Mouse (Mus musculus) forebrain, embryonic 15.5 days (tissue): ENCODE measurements around the gene AC153137.1. TPM values are rescaled to one million over a fixed set of nuclear protein-coding genes. Genes with fewer than 3 reads are reported as not detected.
"Not testable (repeated sequence)": the region's sequence is repeated elsewhere in the genome, so short reads cannot be mapped to it uniquely, and the experiment has no call there.

Source experiments
- ATAC-seq: fragments of 200-750 bp; cut with Nextera tagmentation; replicated peaks from 2 replicates; pipeline ENCODE4 v1.8.0; 2017; ENCODE audit warnings: mild to moderate bottlenecking, moderate TSS enrichment, moderate library complexity
- H3K27ac ChIP-seq: fragments of 300-500 bp; sonication (generic); replicated peaks from 2 replicates; pipeline ENCODE4 v1.5.1; 2015; ENCODE audit warnings: mild to moderate bottlenecking, inconsistent platforms
- H3K27me3 ChIP-seq: fragments of 300-500 bp; sonication (generic); 2 replicates; pipeline ENCODE4 v1.6.1; 2015; ENCODE audit warnings: inconsistent platforms
- H3K36me3 ChIP-seq: fragments of 300-500 bp; sonication (generic); 2 replicates; pipeline ENCODE4 v1.6.1; 2015; ENCODE audit warnings: mild to moderate bottlenecking, inconsistent platforms
- H3K4me1 ChIP-seq: fragments of 300-500 bp; sonication (generic); 2 replicates; pipeline ENCODE4 v1.6.1; 2015; ENCODE audit warnings: inconsistent platforms
- H3K4me2 ChIP-seq: fragments of 300-500 bp; sonication (generic); replicated peaks from 2 replicates; pipeline ENCODE4 v1.6.1; 2015; ENCODE audit warnings: mild to moderate bottlenecking, inconsistent platforms
- H3K4me3 ChIP-seq: fragments of 300-500 bp; sonication (generic); 2 replicates; pipeline ENCODE4 v1.5.1; 2015; ENCODE audit warnings: mild to moderate bottlenecking, inconsistent platforms
- H3K9ac ChIP-seq: fragments of 300-500 bp; sonication (generic); replicated peaks from 2 replicates; pipeline ENCODE4 v1.6.1; 2015; ENCODE audit warnings: mild to moderate bottlenecking, inconsistent platforms
- H3K9me3 ChIP-seq: fragments of 300-500 bp; sonication (generic); 2 replicates; pipeline ENCODE4 v1.6.1; 2016; ENCODE audit warnings: inconsistent platforms
- WGBS: fragments of 180-500 bp; shearing (Covaris S2); methylation state at CpG from one replicate; pipeline ENCODE4 v1.1.7; 2015; ENCODE audit warnings: mixed read lengths; 5-methylcytosine and 5-hydroxymethylcytosine counted together
- polyA plus RNA-seq: library from polyadenylated mRNA; unstranded; fragments of >200 nt; fragmentation: Nextera tagmentation; extraction: Ambion mirVana; gene quantifications from 2 replicates; pipeline ENCODE4 v1.2.1, GENCODE M21; 2015

AC153137.1 gene
- not detected in 2 replicates for polyA plus RNA-seq

GRCm38 (mm10) chr1:30977868-30978267 lies at the start of gene AC153137.1:
Gene AC153137.1, minus strand, starts transcription at chr1:30977968.
- not testable (repeated sequence) for H3K4me2 ChIP-seq, H3K36me3 ChIP-seq, H3K4me3 ChIP-seq, H3K27me3 ChIP-seq, H3K9me3 ChIP-seq, H3K9ac ChIP-seq, ATAC-seq, H3K4me1 ChIP-seq, H3K27ac ChIP-seq
- 90% methylated on average over 6 of the region's 6 CpGs for WGBS

- H3K4me3 ChIP-seq, result no peak overlapping the region
- H3K9me3 ChIP-seq, result no peaks in the 10 kb centered on the region
- H3K27ac ChIP-seq, result no peak overlapping the region
- no peaks in the 10 kb centered on the region for H3K36me3 ChIP-seq
- H3K9ac ChIP-seq, result no peak overlapping the region
- no peaks in the 10 kb centered on the region for H3K4me1 ChIP-seq
- H3K27me3 ChIP-seq, result no peaks in the 10 kb centered on the region
- ATAC-seq, result no peak
- H3K4me2 ChIP-seq, result no peak overlapping the region
These were observed 45.4 kb upstream of the AC153137.1 start for GRCm38 (mm10) chr1:31023173-31023572.

- Histone ChIP-seq H3K4me1 (no peaks in the 10 kb centered on the region), H3K4me3 (no peak overlapping the region), H3K4me2 (no peak overlapping the region), H3K9me3 (no peaks in the 10 kb centered on the region), H3K27me3 (no peaks in the 10 kb centered on the region), H3K27ac (no peak overlapping the region), H3K9ac (no peak overlapping the region), H3K36me3 (no peaks in the 10 kb centered on the region)
- ATAC-seq, result no peak
- WGBS, result 87% methylated on average over 6 of the region's 6 CpGs
These were observed 41.5 kb upstream of the AC153137.1 start for GRCm38 (mm10) chr1:31019283-31019682.

GRCm38 (mm10) chr1:31017377-31017776 lies 39.6 kb upstream of the AC153137.1 start:
- Histone ChIP-seq H3K4me3 (no peak overlapping the region), H3K4me1 (no peaks in the 10 kb centered on the region), H3K9me3 (no peaks in the 10 kb centered on the region), H3K9ac (no peak overlapping the region), H3K4me2 (no peak overlapping the region), H3K36me3 (no peaks in the 10 kb centered on the region), H3K27me3 (no peaks in the 10 kb centered on the region), H3K27ac (no peak overlapping the region)
- WGBS, result 78% methylated on average over 5 of the region's 5 CpGs
- ATAC-seq, result no peak

- H3K4me1 ChIP-seq, result no peaks in the 10 kb centered on the region
- no peaks in the 10 kb centered on the region for H3K27me3 ChIP-seq
- H3K9me3 ChIP-seq, result no peaks in the 10 kb centered on the region
- H3K27ac ChIP-seq, result no peak overlapping the region
- no peak for ATAC-seq
- no peak overlapping the region for H3K9ac ChIP-seq
- H3K4me2 ChIP-seq, result no peak overlapping the region
- WGBS, result 89% methylated on average over 6 of the region's 6 CpGs
- H3K36me3 ChIP-seq, result no peaks in the 10 kb centered on the region
- no peak overlapping the region for H3K4me3 ChIP-seq
These were observed 38.3 kb upstream of the AC153137.1 start for GRCm38 (mm10) chr1:31016068-31016467.

GRCm38 (mm10) chr1:31015261-31015660 lies 37.5 kb upstream of the AC153137.1 start:
- Histone ChIP-seq H3K4me2 (no peak overlapping the region), H3K4me3 (no peak overlapping the region), H3K9me3 (no peaks in the 10 kb centered on the region), H3K4me1 (no peaks in the 10 kb centered on the region), H3K9ac (no peak overlapping the region), H3K27me3 (no peaks in the 10 kb centered on the region), H3K36me3 (no peaks in the 10 kb centered on the region), H3K27ac (no peak overlapping the region)
- 75% methylated on average over 2 of the region's 2 CpGs for WGBS
- ATAC-seq, result no peak

- H3K9me3 ChIP-seq, H3K27me3 ChIP-seq, H3K27ac ChIP-seq, H3K9ac ChIP-seq, H3K4me1 ChIP-seq, ATAC-seq, H3K4me3 ChIP-seq, H3K4me2 ChIP-seq, H3K36me3 ChIP-seq: not testable (repeated sequence)
- WGBS, result 92% methylated on average over 7 of the region's 7 CpGs
These were observed 529 bp downstream of the AC153137.1 start for GRCm38 (mm10) chr1:30977239-30977638.

- no peak for ATAC-seq
- H3K9ac ChIP-seq, result no peak overlapping the region
- no peak overlapping the region for H3K27ac ChIP-seq
- H3K4me3 ChIP-seq, result no peak overlapping the region
- 80% methylated on average over 2 of the region's 2 CpGs for WGBS
- H3K4me2 ChIP-seq, result no peak overlapping the region
- H3K27me3 ChIP-seq, result no peaks in the 10 kb centered on the region
- H3K9me3 ChIP-seq, result no peaks in the 10 kb centered on the region
- no peaks in the 10 kb centered on the region for H3K36me3 ChIP-seq
- H3K4me1 ChIP-seq, result peaks cover 20% of the 10 kb centered on the region
These were observed 26.0 kb downstream of the AC153137.1 start for GRCm38 (mm10) chr1:30951795-30952194.

- H3K27ac ChIP-seq, result peak overlapping the region; percentile 100
- WGBS, result 28% methylated on average over 5 of the region's 5 CpGs
- ATAC-seq, result no peak
These were observed 27.3 kb downstream of the AC153137.1 start for GRCm38 (mm10) chr1:30950456-30950835.

GRCm38 (mm10) chr1:30949710-30950455 lies 27.9 kb downstream of the AC153137.1 start:
- peaks cover 5% of the 10 kb centered on the region for H3K36me3 ChIP-seq
- H3K9me3 ChIP-seq, result no peaks in the 10 kb centered on the region
- peak overlapping the region; percentile 100 for H3K27ac ChIP-seq
- peaks cover 32% of the 10 kb centered on the region for H3K4me1 ChIP-seq
- peak; percentile 99 for ATAC-seq
- peak overlapping the region; percentile 54 for H3K4me2 ChIP-seq
- no peaks in the 10 kb centered on the region for H3K27me3 ChIP-seq
- under 1% methylated on average over 65 of the region's 66 CpGs for WGBS
- H3K4me3 ChIP-seq, result peak overlapping the region; percentile 80
- H3K9ac ChIP-seq, result peak overlapping the region; percentile 79

More at GRCm38 (mm10) chr1:30950456-30950835, 27.3 kb downstream of the AC153137.1 start:
- Histone ChIP-seq H3K9me3 (no peaks in the 10 kb centered on the region), H3K4me2 (peak overlapping the region; percentile 54), H3K4me1 (peaks cover 28% of the 10 kb centered on the region), H3K9ac (peak overlapping the region; percentile 79), H3K27me3 (no peaks in the 10 kb centered on the region), H3K4me3 (peak overlapping the region; percentile 80), H3K36me3 (no peaks in the 10 kb centered on the region)

GRCm38 (mm10) chr1:30948950-30949639 lies 28.7 kb downstream of the AC153137.1 start:
- H3K27ac ChIP-seq, result peak overlapping the region; percentile 100
- H3K4me1 ChIP-seq, result peaks cover 33% of the 10 kb centered on the region
- H3K4me3 ChIP-seq, result peak overlapping the region; percentile 80
- peak; percentile 63 for ATAC-seq
- no peaks in the 10 kb centered on the region for H3K9me3 ChIP-seq
- H3K4me2 ChIP-seq, result peak overlapping the region; percentile 45
- H3K9ac ChIP-seq, result peak overlapping the region; percentile 90
- under 1% methylated on average over 81 of the region's 85 CpGs for WGBS
- H3K36me3 ChIP-seq, result peaks cover 13% of the 10 kb centered on the region
- no peaks in the 10 kb centered on the region for H3K27me3 ChIP-seq

- H3K4me3 ChIP-seq, result peak overlapping the region; percentile 80
- no peaks in the 10 kb centered on the region for H3K9me3 ChIP-seq
- peak overlapping the region; percentile 90 for H3K9ac ChIP-seq
- H3K4me1 ChIP-seq, result peaks cover 33% of the 10 kb centered on the region
- H3K4me2 ChIP-seq, result peak overlapping the region; percentile 45
- no peaks in the 10 kb centered on the region for H3K27me3 ChIP-seq
- WGBS, result under 1% methylated on average over 16 of the region's 16 CpGs
- H3K27ac ChIP-seq, result peak overlapping the region; percentile 100
- ATAC-seq, result no peak
- H3K36me3 ChIP-seq, result peaks cover 19% of the 10 kb centered on the region
These were observed 29.3 kb downstream of the AC153137.1 start for GRCm38 (mm10) chr1:30948361-30948949.
